Mouse (Mus musculus) ES-Bruce4 (cell line): ENCODE results near the gene Diaph2. TPM values are rescaled to one million over a fixed set of nuclear protein-coding genes. Genes with fewer than 3 reads are reported as not detected.

ENCODE experiments used
- H3K27ac ChIP-seq: 2 replicates; pipeline ENCODE4 v1.5.1; 2012; ENCODE audit warnings: low read length, inconsistent platforms; ENCODE audit not compliant: insufficient read depth
- H3K27me3 ChIP-seq: 2 replicates; pipeline ENCODE4 v1.6.1; 2012; ENCODE audit warnings: mild to moderate bottlenecking, low read length, inconsistent platforms; ENCODE audit not compliant: control insufficient read depth, poor library complexity, insufficient read depth, severe bottlenecking
- H3K36me3 ChIP-seq: 2 replicates; pipeline ENCODE4 v1.6.1; 2012; ENCODE audit warnings: inconsistent platforms, mild to moderate bottlenecking, low read length, moderate library complexity; ENCODE audit not compliant: control insufficient read depth, poor library complexity, insufficient read depth, severe bottlenecking
- H3K4me1 ChIP-seq: one replicate; pipeline ENCODE4 v1.8.1; 2011; ENCODE audit warnings: low read length; ENCODE audit not compliant: control insufficient read depth, insufficient read depth
- H3K4me3 ChIP-seq: 2 replicates; pipeline ENCODE4 v1.5.1; 2011; ENCODE audit warnings: low read depth, mild to moderate bottlenecking, low read length
- H3K9ac ChIP-seq: 2 replicates; pipeline ENCODE4 v1.6.1; 2012; ENCODE audit warnings: low read depth, mild to moderate bottlenecking, inconsistent platforms; ENCODE audit not compliant: poor library complexity, severe bottlenecking
- H3K9me3 ChIP-seq: replicated peaks from 2 replicates; pipeline ENCODE4 v1.6.1; 2012; ENCODE audit warnings: mild to moderate bottlenecking, low read length, inconsistent platforms; ENCODE audit not compliant: control insufficient read depth, poor library complexity, insufficient read depth, severe bottlenecking
- CTCF ChIP-seq: IDR thresholded peaks from one replicate; pipeline ENCODE4 v1.8.1; 2011; ENCODE audit warnings: low read depth, low read length
- EP300 ChIP-seq: IDR thresholded peaks from 2 replicates; pipeline ENCODE4 v1.6.1; 2011; ENCODE audit warnings: low read depth, low read length; ENCODE audit not compliant: insufficient read depth
- POLR2A ChIP-seq: IDR thresholded peaks from one replicate; pipeline ENCODE4 v1.8.1; 2011; ENCODE audit warnings: low read length; ENCODE audit not compliant: insufficient read depth
- polyA plus RNA-seq: library from polyadenylated mRNA; stranded (reverse); fragments of >200 nt; gene quantifications from 2 replicates; pipeline ENCODE4 v1.2.4, GENCODE M21; 2011; ENCODE audit warnings: low read depth; ENCODE audit not compliant: missing spikeins, insufficient read depth, insufficient read length

Diaph2 gene
- polyA plus RNA-seq, 1 experiment: 26.3 TPM

GRCm38 (mm10) chrX:129833887-129834286 lies 84.3 kb downstream of the Diaph2 start:
- no peak for TF ChIP-seq EP300
- no peak for TF ChIP-seq CTCF
- no peak for TF ChIP-seq POLR2A
- Histone ChIP-seq H3K36me3 (no peaks in the 10 kb centered on the region), H3K9me3 (no peaks in the 10 kb centered on the region), H3K4me3 (no peak overlapping the region), H3K4me1 (no peaks in the 10 kb centered on the region), H3K27ac (no peak overlapping the region), H3K9ac (no peak overlapping the region), H3K27me3 (no peaks in the 10 kb centered on the region)

- H3K27me3 ChIP-seq: no peaks in the 10 kb centered on the region
Measured at GRCm38 (mm10) chrX:129884465-129884864, 134.9 kb downstream of the Diaph2 start.

DNA sequence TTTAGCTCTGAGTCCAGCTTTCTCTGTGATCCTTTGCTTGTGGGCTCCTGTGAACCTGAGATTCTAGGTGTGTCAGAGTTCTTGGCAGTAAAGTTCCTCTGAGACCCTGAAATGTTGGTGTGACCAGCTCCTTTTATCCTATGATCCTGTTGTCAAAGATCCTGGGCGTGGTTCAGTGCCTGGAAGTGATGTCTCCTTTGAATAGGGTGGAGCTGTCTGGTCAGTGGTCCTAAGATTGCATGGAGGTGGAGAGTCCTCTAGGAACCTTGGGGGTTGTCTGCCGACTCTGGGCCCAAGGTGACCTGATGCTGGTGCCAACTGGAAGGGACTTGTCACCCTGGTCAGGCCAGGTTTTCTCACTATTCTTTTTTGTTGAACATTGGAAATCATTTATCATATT lies 176.3 kb downstream of the Diaph2 start:
- H3K27me3 ChIP-seq: no peaks in the 10 kb centered on the region
- no peaks in the 10 kb centered on the region for H3K4me1 ChIP-seq
- H3K4me3 ChIP-seq: no peak overlapping the region
- no peak overlapping the region for H3K9ac ChIP-seq
- H3K36me3 ChIP-seq: no peaks in the 10 kb centered on the region
- no peak overlapping the region for H3K27ac ChIP-seq
- no peaks in the 10 kb centered on the region for H3K9me3 ChIP-seq
- no peak for TF ChIP-seq POLR2A
- 0 out of 2 replicates have a peak, but pooled peaks have one; percentile 14 for TF ChIP-seq EP300
- no peak for TF ChIP-seq CTCF

More at GRCm38 (mm10) chrX:129884465-129884864, 134.9 kb downstream of the Diaph2 start:
- TF ChIP-seq CTCF (no peak), POLR2A (no peak), EP300 (no peak)
- Histone ChIP-seq H3K4me1 (no peaks in the 10 kb centered on the region), H3K36me3 (no peaks in the 10 kb centered on the region), H3K9ac (no peak overlapping the region), H3K4me3 (no peak overlapping the region), H3K9me3 (no peaks in the 10 kb centered on the region), H3K27ac (no peak overlapping the region)

DNA sequence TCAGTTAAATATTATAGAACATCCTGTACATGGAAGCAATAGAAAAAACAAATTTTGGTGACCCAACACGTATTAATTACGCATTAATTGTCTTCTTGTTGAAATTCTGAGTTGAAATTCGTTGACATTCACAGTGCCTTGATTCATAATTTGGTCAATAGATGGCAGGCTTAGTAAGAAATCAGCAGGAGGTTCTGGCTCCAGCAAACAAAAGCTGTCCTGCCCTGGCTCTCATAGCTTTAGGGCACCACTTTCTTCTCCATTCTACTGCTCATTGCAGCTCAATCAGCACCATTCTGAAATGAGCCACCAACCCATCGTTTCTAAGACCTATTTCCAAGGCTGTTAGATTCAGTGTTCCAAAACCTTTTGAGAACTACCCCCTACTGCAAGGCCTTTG lies 225.3 kb downstream of the Diaph2 start:
- Histone ChIP-seq H3K4me3 (no peak overlapping the region), H3K27me3 (no peaks in the 10 kb centered on the region), H3K4me1 (no peaks in the 10 kb centered on the region), H3K9ac (no peak overlapping the region), H3K27ac (no peak overlapping the region), H3K36me3 (no peaks in the 10 kb centered on the region), H3K9me3 (no peaks in the 10 kb centered on the region)
- TF ChIP-seq EP300: no peak
- TF ChIP-seq POLR2A: no peak
- TF ChIP-seq CTCF: no peak

DNA sequence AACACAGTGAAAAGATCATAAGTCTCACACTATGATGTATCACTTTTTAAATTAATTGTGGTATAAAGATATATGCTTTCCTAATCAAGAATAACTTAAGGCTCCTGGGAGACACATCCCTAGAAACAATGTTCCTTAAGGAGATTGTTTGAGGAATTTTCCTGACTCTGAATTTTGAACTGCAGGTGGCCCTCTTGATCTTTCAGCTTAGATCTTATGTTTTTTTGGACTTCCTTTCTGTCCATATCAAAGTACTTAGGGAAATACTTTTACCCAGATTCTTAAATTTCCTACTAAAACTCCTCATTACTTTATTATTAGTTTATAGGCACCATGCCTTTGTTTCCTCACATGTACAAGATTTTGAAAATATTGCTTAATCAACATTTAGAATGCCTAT lies 258.7 kb downstream of the Diaph2 start:
- no peaks in the 10 kb centered on the region for H3K27me3 ChIP-seq
- no peak for TF ChIP-seq CTCF
- no peak for TF ChIP-seq EP300
- no peak for TF ChIP-seq POLR2A
- no peak overlapping the region for H3K27ac ChIP-seq
- H3K9me3 ChIP-seq: no peaks in the 10 kb centered on the region
- H3K36me3 ChIP-seq: no peaks in the 10 kb centered on the region
- H3K4me1 ChIP-seq: no peaks in the 10 kb centered on the region
- H3K4me3 ChIP-seq: no peak overlapping the region
- no peak overlapping the region for H3K9ac ChIP-seq

- no peak overlapping the region for H3K4me3 ChIP-seq
- H3K9ac ChIP-seq: no peak overlapping the region
- no peaks in the 10 kb centered on the region for H3K9me3 ChIP-seq
- no peaks in the 10 kb centered on the region for H3K27me3 ChIP-seq
- no peak overlapping the region for H3K27ac ChIP-seq
- TF ChIP-seq EP300 (no peak), POLR2A (no peak), CTCF (no peak)
- no peaks in the 10 kb centered on the region for H3K36me3 ChIP-seq
- H3K4me1 ChIP-seq: no peaks in the 10 kb centered on the region
Measured at GRCm38 (mm10) chrX:130019735-130020134, 270.2 kb downstream of the Diaph2 start.

DNA sequence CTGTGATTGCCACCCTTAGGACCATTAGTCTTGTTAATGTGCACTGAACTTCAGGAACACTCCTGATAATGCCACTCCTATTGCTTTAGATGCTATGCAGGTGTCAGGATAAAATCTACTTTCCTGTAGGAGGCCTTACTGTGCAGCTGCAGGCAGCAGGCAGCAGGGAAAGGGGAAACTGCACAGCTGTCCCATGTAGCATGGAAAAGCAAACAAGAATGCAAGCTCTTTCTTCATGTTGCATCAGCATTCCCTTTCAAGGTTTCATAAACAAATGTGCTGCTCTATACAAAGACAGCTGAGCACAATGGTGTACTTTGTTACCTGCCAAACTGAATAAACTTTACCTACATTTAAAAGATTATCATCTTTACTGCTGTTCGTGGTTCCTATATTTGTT lies 295.0 kb downstream of the Diaph2 start:
- Histone ChIP-seq H3K9ac (no peak overlapping the region), H3K4me3 (no peak overlapping the region), H3K9me3 (no peaks in the 10 kb centered on the region), H3K27me3 (no peaks in the 10 kb centered on the region), H3K27ac (no peak overlapping the region), H3K36me3 (no peaks in the 10 kb centered on the region), H3K4me1 (no peaks in the 10 kb centered on the region)
- TF ChIP-seq CTCF (no peak), POLR2A (no peak), EP300 (no peak)
